Mouse (Mus musculus) adrenal gland, postnatal 4 days (tissue): ENCODE results near the gene Cbx2. TPM values are rescaled to one million over a fixed set of nuclear protein-coding genes. Genes with fewer than 3 reads are reported as not detected.

Source experiments
- DNase-seq, 2 experiments: peaks; one replicate each; pipeline ENCODE4 v3.0.0; 2021 to 2022; ENCODE audit warnings: low spot score in 2 of 2, mixed read lengths in 2 of 2
- total RNA-seq, 2 experiments: library from RNA; stranded (reverse); gene quantifications; 2 replicates each; pipeline ENCODE4 v1.2.3; 2021

Cbx2 gene
- total RNA-seq, 2 experiments from 2014 or later, result 9.5 to 10.1 TPM

- DNase-seq, result no peak
Measured at GRCm38 (mm10) chr11:119041750-119042465, 19.1 kb downstream of the Cbx2 start.

DNA sequence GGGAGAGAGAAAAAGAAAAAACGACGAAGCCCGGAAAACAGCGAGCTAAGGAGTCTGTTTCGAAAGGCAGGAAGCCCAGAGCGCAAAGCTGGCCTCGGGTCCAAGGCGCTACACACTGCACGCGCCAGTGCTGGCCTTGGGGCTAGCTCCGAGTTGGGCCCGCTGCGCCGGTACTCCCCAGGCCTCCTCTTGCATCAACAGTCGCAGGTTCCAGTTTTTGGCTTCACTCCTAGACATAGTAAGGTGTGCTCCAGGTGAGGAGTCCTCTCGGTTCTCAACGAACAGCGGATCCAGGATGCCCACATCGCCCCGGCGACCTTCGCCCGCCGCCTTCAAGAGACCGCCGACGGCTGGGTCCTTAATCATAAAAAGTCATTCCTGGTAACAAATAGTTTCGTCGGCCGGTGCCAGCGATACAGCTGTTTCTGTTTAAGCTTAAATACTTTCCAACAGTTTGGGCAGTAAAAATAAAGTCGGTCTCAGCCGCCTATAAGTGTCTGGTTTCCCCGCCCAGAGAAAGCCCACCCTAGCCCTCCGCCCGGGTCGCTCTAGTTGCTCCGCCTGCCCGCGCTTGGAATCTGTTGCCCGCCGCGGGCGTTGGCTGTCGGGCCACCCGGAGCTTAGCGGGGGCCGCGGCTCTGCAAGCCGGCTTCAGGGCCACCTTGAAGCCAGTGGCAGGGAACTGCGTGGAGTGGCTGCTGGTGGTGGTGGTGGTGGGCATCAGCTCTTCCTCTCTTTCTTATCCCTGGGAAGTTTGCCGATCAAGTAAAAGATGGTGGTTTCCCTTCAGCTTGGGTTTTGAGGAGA is 19.9 kb downstream of the Cbx2 start:
- no peak for DNase-seq

GRCm38 (mm10) chr11:119043273-119043540 is 20.4 kb downstream of the Cbx2 start:
- no peak for DNase-seq

DNA sequence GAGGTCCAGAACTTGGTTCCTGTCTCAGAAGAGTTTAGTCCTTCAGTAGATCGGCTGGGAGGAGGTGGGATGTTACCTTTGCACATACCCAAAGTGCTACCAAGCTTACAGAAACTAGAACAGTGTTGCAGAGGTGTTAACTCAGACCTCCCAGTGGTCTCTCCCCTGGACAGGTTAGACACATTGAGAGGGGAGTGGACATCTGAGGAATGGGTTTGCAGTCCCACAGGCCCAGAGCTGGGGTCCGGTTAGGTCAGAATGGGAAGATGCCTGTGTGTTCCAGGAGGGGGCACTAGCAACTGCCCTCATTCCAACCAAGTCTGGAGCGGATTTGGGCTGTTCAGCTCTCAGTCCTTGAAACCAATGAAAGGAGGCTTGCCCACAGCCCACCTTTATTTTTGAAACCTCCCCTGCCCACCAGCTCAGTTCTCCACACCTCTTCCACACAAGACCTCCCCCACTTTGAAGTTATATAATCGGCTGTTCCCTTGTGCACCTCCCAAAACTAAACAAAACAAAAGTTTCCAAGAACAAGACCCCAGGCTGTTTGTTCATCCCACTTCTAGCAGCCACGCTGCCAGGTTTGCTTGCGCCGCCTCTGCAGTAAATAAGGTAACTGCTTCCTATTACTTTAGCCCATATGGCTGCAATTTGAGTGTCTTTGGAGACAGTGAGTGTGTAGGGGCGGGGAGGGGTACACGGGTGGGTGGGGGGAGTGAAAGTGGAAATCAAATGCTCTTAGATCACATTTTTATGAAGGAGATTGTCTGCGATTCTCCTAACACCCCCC is 21.2 kb downstream of the Cbx2 start:
- no peak for DNase-seq

GRCm38 (mm10) chr11:119044551-119045337 is 22.0 kb downstream of the Cbx2 start:
- no peak for DNase-seq

DNA sequence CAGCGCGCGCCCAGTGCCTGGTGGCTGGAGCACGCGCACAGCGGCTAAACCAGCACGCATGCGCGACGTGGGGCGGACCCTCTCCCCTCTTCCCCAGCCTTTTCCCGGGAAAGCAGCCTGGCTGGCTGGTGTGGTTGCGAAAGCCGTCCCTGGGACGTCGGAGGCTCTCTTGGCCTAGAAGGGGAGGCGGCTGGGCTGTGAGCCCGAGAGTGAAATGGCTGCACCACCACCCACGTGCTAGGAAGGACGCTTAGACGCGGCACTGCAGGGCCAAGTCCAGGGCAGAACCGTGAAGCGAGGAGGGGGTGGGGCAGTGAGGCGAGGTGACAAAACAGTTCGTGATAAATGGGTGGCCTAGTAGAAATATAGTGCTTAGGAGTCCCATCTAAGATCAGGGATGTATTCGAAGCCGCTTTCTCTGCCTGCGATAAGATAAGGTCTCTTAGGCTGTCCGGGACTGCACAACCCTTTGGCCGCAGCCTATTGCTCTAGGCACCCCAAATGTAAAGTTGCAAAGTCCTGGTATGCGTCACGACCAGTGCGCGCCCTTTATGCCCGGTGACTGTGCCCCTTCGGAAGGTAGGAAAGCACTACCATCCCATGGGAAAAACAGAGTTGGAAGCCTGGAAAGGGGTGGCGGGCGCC is 24.0 kb downstream of the Cbx2 start:
- DNase-seq, result no peak

DNA sequence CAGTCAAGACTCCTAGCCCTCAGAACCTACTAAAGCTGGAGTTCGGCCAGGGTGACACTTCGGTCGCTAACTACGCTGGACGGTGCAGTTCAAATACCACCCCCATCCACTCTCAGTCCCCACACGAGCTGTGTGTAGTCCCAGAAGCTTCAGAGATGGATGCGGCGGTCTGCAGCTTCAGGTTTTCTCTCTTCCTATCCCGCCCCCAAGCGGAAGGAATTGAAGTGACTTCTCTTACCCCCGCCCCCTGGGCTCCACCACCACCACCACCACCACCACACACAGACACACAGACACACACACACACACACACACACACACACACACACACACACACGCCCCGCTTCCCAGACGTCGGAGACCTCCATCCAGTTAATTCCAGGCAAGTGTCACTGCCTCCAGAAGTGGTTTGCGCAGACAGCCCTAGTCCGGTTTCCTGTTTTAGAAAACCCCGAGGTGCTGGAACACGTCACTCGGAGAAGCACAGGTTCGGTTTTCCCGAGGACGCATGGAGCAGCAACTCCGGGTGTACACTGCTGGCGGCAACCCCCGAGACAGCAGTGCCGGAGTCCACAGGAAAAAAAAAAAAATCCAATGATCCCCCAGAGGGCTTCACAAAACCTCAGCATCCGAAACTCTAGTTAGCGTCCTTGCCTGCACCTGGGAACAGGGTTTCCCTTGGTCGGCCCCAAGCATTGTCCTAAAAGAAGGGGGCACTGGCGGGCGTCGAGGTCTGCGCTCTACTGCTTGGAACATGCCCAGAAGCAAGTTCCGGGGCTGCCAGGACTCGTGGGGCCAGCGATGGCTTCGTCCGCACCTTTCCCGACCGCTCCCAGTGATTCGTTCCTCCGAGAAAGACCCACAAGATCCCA is 24.7 kb downstream of the Cbx2 start:
- no peak for DNase-seq

DNA sequence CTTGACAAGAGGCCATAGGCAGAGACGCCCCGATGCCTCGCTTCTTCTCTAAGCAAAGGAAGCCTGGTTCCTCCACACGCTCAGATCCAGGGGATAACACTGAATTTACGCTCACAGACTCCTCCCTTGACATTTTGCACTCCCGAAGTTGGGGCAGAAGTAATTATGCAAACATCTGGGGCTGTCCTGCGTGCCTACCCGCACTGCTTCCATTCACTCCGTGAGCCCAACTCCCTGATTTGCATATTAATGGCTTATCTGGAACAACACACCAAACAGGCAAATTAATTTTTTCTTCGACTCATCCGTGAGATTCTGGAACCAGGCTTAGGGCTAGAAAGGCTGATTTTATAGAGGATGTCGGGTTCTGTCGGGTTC is 25.4 kb downstream of the Cbx2 start:
- DNase-seq, result no peak

- no peak for DNase-seq
Measured at GRCm38 (mm10) chr11:119050361-119050760, 27.6 kb downstream of the Cbx2 start.

DNA sequence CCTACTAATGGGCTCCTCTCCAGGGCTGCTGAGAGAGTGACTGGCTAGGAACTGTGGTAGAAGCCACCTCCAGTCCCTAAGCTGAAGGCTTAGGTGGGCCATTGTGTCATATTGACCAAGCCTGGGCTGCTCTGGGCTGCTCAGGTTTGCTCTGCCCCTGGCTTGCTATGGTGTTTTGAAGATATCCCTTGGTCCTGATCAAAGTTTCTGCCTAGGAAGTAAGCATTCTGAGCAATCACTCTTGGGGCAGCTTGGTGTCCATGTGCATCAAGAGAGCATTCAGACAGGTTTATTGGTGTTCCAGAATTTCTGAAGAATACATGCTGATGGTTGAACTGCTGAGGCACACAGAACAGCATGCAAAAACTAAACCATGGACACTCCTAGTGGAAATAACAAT is 28.7 kb downstream of the Cbx2 start:
- DNase-seq, result no peak

GRCm38 (mm10) chr11:119051927-119052660 is 29.3 kb downstream of the Cbx2 start:
- no peak for DNase-seq

- DNase-seq, result no peak
Measured at GRCm38 (mm10) chr11:119052661-119053256, 30.0 kb downstream of the Cbx2 start.

DNA sequence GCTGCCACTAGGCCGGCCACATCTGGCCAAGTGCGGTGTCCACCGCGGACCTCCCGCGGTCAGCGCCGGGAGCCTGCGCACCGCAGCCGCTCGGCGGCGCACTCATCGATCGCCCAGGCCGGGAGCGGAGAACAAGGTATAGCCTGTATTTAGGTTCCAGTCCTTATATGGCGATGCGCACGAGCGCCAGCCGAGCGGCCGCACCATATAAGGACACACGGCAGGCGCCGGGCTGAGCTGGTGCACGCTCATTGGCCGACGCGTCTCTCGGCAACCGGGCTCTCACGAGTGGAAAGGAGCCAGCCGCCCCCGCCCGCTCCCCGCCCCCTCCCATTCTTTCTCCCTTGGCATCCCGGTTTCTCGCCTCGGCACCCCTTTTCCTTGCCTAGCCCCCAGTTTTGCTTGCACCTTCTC is 30.5 kb downstream of the Cbx2 start:
- DNase-seq, result no peak

GRCm38 (mm10) chr11:119053738-119054350 is 31.1 kb downstream of the Cbx2 start:
- DNase-seq, result no peak

DNA sequence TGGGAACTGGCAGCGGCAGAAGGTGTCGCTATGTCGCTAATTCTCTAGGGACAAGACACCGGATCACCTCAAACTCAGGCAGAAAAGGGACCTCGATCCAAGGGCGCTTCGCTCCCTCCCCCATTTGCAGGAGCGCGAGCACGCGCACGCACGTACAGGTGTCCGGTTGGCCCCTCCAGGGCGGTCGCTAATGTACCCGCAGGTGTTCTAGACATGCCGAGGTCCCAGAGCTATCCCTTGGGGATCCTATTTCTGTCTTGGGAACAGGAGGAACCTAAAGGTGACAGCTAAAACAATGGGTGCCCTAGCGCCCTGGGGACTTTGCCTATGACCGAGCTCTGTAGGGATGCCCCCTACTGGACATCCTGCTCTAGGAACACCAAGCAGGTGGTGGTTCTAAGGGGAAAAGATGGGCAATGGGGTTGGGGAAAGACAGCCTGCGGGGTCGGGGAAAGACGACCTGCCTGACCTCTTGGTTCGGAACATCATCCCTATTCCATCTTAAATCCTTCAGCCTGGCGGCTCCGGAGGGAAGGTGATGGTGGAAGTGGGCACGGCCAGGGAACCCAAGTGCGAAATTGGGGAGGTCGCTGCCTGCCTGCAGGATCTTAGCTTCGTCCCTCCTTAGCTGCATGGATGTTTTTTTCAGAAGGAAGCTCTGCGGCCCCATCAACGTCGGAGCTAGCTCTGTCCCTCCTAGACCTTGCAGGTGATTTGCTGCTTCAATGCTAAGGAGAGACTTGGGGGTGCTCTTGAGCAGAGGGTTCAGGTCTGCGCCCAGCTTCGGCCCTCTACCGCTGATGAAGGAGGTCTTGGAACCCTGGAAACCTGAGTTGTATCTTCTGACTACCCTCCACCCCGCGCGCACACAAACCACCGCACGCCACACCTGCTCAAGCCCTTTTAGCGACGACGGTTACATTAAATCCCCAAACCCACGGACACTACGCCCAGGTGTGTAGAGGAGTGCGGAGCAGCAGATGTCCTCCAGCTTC is 31.9 kb downstream of the Cbx2 start:
- no peak for DNase-seq

- no peak for DNase-seq
Measured at GRCm38 (mm10) chr11:119055571-119056131, 32.9 kb downstream of the Cbx2 start.
